Mouse (Mus musculus) lung, adult 2 months (tissue): ENCODE data around the gene Grn. TPM values are rescaled to one million over a fixed set of nuclear protein-coding genes. Genes with fewer than 3 reads are reported as not detected.

ENCODE experiments used
- DNase-seq: peaks from one replicate; pipeline ENCODE4 v3.0.0; 2022
- H3K4me1 ChIP-seq: fragments of 200-500 bp; 2 replicates; pipeline ENCODE4 v1.6.1; 2011; ENCODE audit warnings: low read length; ENCODE audit not compliant: control insufficient read depth, insufficient read depth
- H3K4me3 ChIP-seq: fragments of 200-500 bp; replicated peaks from 2 replicates; pipeline ENCODE3; 2011; ENCODE audit warnings: low read depth, mild to moderate bottlenecking, control low read depth, low read length; ENCODE audit errors: extremely low read depth
- CTCF ChIP-seq: fragments of 200-500 bp; IDR thresholded peaks from 2 replicates; pipeline ENCODE4 v1.5.1; 2011; ENCODE audit warnings: mild to moderate bottlenecking, low read length, control low read depth; ENCODE audit not compliant: insufficient read depth
- POLR2A ChIP-seq: fragments of 200-500 bp; IDR thresholded peaks from 2 replicates; pipeline ENCODE4 v1.6.1; 2011; ENCODE audit warnings: low read depth, mild to moderate bottlenecking, control low read depth, low read length, borderline replicate concordance; ENCODE audit errors: extremely low read depth
- WGBS: fragments of 180-500 bp; shearing (Covaris S2); methylation state at CpG from one replicate; pipeline ENCODE4 v1.1.7; 2018; 5-methylcytosine and 5-hydroxymethylcytosine counted together
- polyA plus RNA-seq: library from polyadenylated mRNA; depleted of rRNA; stranded (reverse); fragments of >200 nt; gene quantifications from 2 replicates; pipeline ENCODE4 v1.2.3, GENCODE M21; 2012

Grn gene
- polyA plus RNA-seq, 1 experiment, result 257 TPM

DNA sequence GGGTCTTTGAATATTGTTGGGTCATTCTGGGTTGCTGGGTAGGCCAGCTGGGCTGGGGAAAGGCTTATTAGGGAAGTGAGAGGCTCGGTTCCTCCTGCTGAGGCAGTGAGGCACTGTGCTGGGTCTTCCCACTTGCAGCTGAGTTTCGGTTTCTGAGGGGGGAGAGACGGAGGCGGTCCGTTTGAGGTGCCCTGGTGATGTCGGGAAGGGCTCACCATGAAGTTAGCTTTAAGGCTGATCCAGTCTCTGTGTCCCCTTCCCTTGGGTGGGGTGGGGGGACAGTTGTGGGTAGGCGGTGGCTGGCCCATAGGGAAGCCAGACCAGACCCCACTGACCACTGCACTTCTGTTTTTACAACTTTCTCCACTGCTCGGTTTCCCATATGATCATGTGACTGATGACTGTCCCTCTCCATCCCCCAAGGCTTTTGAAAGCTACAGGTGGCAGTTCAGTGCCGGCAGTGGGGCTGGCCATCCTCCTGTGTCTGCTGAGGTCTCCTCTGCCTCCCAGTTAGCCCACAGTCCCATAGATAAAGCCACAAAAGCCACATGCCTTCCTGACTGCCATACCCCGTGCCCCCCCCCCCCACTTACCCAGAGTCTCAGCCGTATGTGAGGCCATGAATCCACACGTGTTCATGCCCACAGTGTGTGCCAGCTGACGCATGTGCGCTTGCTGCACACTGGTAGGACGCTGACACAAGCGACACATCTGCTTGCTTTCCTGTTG lies 2.2 kb downstream of the Grn start:
- no peak for DNase-seq
- Histone ChIP-seq H3K4me3 (peak overlapping the region; percentile 8), H3K4me1 (peaks cover 16% of the 10 kb centered on the region)
- TF ChIP-seq CTCF (no peak), POLR2A (no peak)
- WGBS, result 51% methylated on average over 16 of the region's 16 CpGs

DNA sequence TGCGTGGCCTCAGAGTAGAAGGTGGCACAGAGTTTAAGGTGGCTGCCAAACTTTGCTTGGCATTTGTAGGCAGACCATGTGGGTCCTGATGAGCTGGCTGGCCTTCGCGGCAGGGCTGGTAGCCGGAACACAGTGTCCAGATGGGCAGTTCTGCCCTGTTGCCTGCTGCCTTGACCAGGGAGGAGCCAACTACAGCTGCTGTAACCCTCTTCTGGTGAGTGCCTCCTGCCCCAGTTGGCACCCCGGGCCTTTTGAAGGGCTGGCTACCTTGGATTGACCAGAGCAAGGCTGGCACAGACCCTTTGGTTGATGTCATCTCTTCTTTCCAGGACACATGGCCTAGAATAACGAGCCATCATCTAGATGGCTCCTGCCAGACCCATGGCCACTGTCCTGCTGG lies 2.8 kb downstream of the Grn start:
- Histone ChIP-seq H3K4me1 (peaks cover 16% of the 10 kb centered on the region), H3K4me3 (no peak overlapping the region)
- 75% methylated on average over 6 of the region's 6 CpGs for WGBS
- DNase-seq, result no peak
- TF ChIP-seq CTCF (no peak), POLR2A (no peak)

DNA sequence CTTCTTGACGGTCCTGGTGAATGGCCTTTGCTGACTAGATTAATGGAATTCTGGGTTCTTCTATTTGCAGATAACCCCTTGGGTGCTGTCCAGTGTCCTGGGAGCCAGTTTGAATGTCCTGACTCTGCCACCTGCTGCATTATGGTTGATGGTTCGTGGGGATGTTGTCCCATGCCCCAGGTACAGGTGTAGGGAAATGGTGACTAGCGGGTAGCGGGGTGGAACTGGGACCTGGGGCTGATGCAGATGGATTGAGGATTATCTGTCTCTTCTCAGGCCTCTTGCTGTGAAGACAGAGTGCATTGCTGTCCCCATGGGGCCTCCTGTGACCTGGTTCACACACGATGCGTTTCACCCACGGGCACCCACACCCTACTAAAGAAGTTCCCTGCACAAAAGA lies 3.8 kb downstream of the Grn start:
- peaks cover 16% of the 10 kb centered on the region for H3K4me1 ChIP-seq
- no peak overlapping the region for H3K4me3 ChIP-seq
- 95% methylated on average over 7 of the region's 7 CpGs for WGBS
- no peak for TF ChIP-seq CTCF
- DNase-seq, result no peak

DNA sequence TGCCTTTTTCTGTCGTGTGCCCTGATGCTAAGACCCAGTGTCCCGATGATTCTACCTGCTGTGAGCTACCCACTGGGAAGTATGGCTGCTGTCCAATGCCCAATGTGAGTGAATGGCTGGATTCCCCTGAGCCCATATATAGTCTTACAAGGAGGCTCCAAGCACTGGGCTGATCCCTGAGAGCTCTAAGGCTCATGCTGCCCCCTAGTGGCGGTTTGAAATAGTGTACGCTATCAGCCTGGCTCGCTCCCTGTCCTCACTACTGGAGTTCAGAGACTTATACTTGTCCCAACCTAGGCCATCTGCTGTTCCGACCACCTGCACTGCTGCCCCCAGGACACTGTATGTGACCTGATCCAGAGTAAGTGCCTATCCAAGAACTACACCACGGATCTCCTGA lies 4.3 kb downstream of the Grn start:
- WGBS, result 12% methylated on average over 7 of the region's 7 CpGs
- peak; percentile 93 for TF ChIP-seq CTCF
- TF ChIP-seq POLR2A, result no peak
- Histone ChIP-seq H3K4me1 (peaks cover 16% of the 10 kb centered on the region), H3K4me3 (no peak overlapping the region)
- DNase-seq, result peak; percentile 85

DNA sequence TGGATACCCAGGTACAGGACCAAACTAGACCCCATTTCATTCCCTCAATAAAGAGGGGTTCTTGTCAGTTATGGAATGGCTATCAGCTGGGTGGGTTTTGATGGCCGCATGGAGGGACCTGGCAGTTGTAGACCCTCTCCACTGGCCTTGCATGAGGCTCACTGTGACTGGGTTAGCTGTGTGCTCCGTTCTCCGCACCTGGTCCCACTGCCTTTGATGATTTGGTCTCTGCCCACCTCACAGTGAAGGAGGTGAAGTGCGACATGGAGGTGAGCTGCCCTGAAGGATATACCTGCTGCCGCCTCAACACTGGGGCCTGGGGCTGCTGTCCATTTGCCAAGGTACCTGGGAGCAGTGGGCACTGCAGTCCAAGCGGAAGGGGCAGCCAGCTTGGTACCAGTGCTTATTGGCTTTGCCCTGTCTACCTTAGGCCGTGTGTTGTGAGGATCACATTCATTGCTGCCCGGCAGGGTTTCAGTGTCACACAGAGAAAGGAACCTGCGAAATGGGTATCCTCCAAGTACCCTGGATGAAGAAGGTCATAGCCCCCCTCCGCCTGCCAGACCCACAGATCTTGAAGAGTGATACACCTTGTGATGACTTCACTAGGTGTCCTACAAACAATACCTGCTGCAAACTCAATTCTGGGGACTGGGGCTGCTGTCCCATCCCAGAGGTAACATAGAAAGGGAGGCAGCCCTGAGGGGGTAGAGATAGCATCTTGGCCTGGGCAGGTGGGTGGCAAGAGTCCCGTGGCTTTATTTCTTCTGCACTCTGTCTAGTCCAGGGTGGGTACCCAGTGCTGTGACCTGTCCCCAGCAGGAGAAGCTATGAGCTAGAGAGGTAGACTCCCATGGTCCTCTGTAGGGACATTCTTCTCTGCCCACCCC lies 4.9 kb downstream of the Grn start:
- DNase-seq, result no peak
- H3K4me1 ChIP-seq, result peaks cover 11% of the 10 kb centered on the region
- TF ChIP-seq POLR2A (no peak), CTCF (no peak)
- no peak overlapping the region for H3K4me3 ChIP-seq
- WGBS, result 90% methylated on average over 11 of the region's 11 CpGs

DNA sequence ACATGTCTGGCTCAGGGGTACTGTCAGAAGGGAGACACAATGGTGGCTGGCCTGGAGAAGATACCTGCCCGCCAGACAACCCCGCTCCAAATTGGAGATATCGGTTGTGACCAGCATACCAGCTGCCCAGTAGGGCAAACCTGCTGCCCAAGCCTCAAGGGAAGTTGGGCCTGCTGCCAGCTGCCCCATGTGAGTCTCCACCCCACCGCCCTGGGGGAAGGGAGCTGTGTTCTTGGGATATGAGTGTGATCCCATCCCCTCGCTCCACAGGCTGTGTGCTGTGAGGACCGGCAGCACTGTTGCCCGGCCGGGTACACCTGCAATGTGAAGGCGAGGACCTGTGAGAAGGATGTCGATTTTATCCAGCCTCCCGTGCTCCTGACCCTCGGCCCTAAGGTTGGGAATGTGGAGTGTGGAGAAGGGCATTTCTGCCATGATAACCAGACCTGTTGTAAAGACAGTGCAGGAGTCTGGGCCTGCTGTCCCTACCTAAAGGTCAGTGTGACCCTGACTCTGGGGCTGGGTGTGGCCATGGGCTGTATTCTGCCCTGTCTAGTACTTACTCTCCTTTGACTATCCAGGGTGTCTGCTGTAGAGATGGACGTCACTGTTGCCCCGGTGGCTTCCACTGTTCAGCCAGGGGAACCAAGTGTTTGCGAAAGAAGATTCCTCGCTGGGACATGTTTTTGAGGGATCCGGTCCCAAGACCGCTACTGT lies 5.8 kb downstream of the Grn start:
- TF ChIP-seq CTCF, result no peak
- TF ChIP-seq POLR2A, result no peak
- Histone ChIP-seq H3K4me3 (no peak overlapping the region), H3K4me1 (peaks cover 11% of the 10 kb centered on the region)
- DNase-seq, result no peak
- 88% methylated on average over 18 of the region's 18 CpGs for WGBS

DNA sequence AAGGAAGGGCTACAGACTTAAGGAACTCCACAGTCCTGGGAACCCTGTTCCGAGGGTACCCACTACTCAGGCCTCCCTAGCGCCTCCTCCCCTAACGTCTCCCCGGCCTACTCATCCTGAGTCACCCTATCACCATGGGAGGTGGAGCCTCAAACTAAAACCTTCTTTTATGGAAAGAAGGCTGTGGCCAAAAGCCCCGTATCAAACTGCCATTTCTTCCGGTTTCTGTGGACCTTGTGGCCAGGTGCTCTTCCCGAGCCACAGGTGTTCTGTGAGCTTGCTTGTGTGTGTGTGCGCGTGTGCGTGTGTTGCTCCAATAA lies 6.3 kb downstream of the Grn start:
- H3K4me3 ChIP-seq, result no peak overlapping the region
- DNase-seq, result no peak
- peaks cover 7% of the 10 kb centered on the region for H3K4me1 ChIP-seq
- WGBS, result 84% methylated on average over 10 of the region's 10 CpGs
- TF ChIP-seq POLR2A (no peak), CTCF (no peak)

DNA sequence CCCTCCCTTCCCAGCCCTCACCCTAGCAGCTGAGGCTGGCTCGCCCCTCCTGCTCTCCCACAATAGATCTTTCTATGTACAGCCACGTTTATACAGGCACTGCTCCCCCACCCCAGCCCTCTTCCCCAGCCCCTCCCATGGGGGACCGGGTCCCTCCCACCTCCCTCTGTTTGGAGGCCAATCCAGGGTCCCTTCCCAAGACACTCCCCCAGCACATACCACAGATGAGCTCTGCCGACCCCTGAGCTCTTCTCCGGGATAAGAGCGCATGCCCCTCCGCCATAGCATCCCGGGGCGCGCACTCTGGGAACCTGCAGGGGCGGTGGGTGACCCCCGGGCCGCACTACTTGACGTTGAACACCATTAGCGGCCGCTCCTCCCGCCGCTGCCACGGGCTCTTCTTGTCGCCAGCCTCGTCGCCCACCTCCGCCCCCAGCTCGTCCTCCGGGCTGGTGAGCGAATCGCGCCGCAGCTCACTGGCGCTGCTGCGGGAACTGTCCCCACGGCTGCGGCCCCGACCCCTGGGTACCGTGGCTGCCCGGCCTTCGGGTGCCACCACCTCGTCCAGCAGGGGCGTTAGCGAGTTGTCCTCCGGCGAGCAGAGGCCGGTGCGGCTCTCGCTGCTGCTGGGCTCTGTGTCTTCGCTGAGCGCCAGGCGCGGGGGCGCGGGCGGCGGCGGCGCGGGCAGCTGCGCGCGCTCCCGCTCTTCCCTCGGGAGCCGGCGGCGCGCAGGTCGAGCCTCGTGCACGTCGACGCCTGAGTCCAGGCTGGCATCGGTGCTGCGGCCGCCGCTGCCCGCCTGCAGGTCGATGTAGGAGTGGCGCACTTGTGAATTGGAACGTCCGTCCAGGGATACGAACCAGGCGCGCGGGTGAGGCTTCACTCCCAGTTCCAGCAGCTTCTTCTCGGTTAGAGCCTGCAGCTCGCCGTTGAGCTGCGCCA lies 7.3 kb downstream of the Grn start:
- TF ChIP-seq POLR2A (no peak), CTCF (no peak)
- Histone ChIP-seq H3K4me1 (peaks cover 4% of the 10 kb centered on the region), H3K4me3 (peak overlapping the region; percentile 58)
- 44% methylated on average over 87 of the region's 87 CpGs for WGBS
- DNase-seq, result no peak

DNA sequence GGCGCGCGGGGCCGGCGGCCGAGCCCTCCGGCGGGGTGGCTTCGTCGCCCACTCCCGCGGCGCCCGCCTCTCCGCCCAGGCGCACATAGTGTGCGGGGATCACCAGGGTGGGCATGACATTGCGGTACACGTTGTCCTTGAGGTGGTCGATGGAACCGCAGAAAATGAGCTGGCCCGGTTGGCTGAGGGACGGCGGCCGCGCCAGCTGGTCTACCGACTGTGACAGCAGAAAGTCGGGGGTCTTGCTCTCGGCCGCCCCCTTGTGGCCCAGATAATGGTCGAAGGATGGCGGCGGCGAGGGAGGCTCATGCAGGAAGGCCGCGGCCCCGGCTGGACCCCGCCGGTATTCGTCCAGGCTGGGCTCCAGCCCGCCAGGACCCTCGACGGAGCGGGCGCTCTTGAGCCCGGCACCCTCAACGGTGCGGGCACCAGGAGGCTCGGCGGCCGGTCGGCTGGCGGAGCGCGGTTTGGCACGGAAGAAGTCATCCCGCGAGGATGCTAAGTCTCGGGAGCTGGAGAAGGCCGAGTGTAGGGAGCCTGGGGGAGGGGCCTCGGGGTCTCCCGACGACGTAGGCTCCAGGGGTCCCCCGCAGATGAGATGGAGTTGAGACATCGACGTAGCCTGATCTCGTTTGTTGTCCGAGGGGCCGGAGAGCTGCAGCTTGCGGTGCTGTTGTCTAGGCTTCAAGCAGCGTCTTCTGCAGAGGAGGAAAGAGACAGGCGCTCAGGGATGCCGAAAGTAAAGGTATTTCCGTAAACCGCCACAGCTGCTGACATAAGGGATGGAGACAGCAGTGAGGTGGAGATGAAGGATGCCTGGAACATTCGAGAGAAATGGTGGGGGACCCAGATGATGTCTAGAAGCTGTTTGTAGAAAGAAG lies 8.3 kb downstream of the Grn start:
- TF ChIP-seq CTCF, result peak; percentile 18; the same call in 1 of the 2 replicates
- TF ChIP-seq POLR2A, result no peak
- Histone ChIP-seq H3K4me3 (peak overlapping the region; percentile 58), H3K4me1 (no peaks in the 10 kb centered on the region)
- DNase-seq, result peak; percentile 79
- 33% methylated on average over 77 of the region's 77 CpGs for whole genome bisulfite sequencing
